Mouse (Mus musculus) induced T-regulatory cell, adult 2 months (primary cell): ENCODE results near the gene Lrr1.
A peak's percentile ranks its signal among the peaks of the same experiment; 100 is the strongest.
"Not testable (repeated sequence)": the region's sequence is repeated elsewhere in the genome, so short reads cannot be mapped to it uniquely, and the experiment has no call there.

Source experiments
- DNase-seq: peaks from one replicate; pipeline ENCODE4 v3.0.0-alpha.2; 2012; ENCODE audit warnings: low read depth

Gene Lrr1

GRCm38 (mm10) chr12:69168461-69169106 is at the start of gene Lrr1:
Gene Lrr1, plus strand, starts transcription at chr12:69168814.
- peak; percentile 93 for DNase-seq

GRCm38 (mm10) chr12:69119908-69120307 is 48.7 kb upstream of the Lrr1 start:
- no peak for DNase-seq

- no peak for DNase-seq
These were observed 45.8 kb upstream of the Lrr1 start for GRCm38 (mm10) chr12:69122801-69123200.

- DNase-seq = no peak
These were observed 43.5 kb upstream of the Lrr1 start for GRCm38 (mm10) chr12:69125066-69125465.

- DNase-seq = peak; percentile 71
These were observed 41.4 kb upstream of the Lrr1 start for GRCm38 (mm10) chr12:69127170-69127569.

- no peak for DNase-seq
These were observed 41.0 kb upstream of the Lrr1 start for GRCm38 (mm10) chr12:69127626-69128025.

GRCm38 (mm10) chr12:69129634-69130310 is 38.8 kb upstream of the Lrr1 start:
- peak; percentile 18 for DNase-seq

- DNase-seq = peak; percentile 31
These were observed 38.1 kb upstream of the Lrr1 start for GRCm38 (mm10) chr12:69130486-69130885.

- peak; percentile 16 for DNase-seq
These were observed 37.3 kb upstream of the Lrr1 start for GRCm38 (mm10) chr12:69131267-69131666.

- peak; percentile 57 for DNase-seq
These were observed 36.6 kb upstream of the Lrr1 start for GRCm38 (mm10) chr12:69131981-69132380.

- no peak for DNase-seq
These were observed 29.4 kb upstream of the Lrr1 start for GRCm38 (mm10) chr12:69139201-69139600.

- no peak for DNase-seq
These were observed 28.8 kb upstream of the Lrr1 start for GRCm38 (mm10) chr12:69139841-69140240.

GRCm38 (mm10) chr12:69143460-69143859 is 25.2 kb upstream of the Lrr1 start:
- no peak for DNase-seq

- DNase-seq = no peak
These were observed 21.4 kb upstream of the Lrr1 start for GRCm38 (mm10) chr12:69147166-69147735.

GRCm38 (mm10) chr12:69150049-69150448 is 18.6 kb upstream of the Lrr1 start:
- no peak for DNase-seq

GRCm38 (mm10) chr12:69155923-69156322 is 12.7 kb upstream of the Lrr1 start:
- DNase-seq = no peak

- DNase-seq = no peak
These were observed 12.2 kb upstream of the Lrr1 start for GRCm38 (mm10) chr12:69156436-69156835.

- DNase-seq = no peak
These were observed 11.5 kb upstream of the Lrr1 start for GRCm38 (mm10) chr12:69157107-69157506.

GRCm38 (mm10) chr12:69158366-69158764 is 10.2 kb upstream of the Lrr1 start:
- no peak for DNase-seq

- peak; percentile 100 for DNase-seq
These were observed 9.6 kb upstream of the Lrr1 start, which contains the start of gene Rps29 for GRCm38 (mm10) chr12:69158765-69159577. Gene Rps29, minus strand, starts transcription at chr12:69159186.

- peak; percentile 98 for DNase-seq
These were observed 9.1 kb upstream of the Lrr1 start for GRCm38 (mm10) chr12:69159578-69159940.

- not testable (repeated sequence) for DNase-seq
These were observed 7.9 kb upstream of the Lrr1 start for GRCm38 (mm10) chr12:69160677-69161076.
